Mouse (Mus musculus) lung, postnatal 0 days (tissue): ENCODE results near the gene Nsf.

Experiments used
- CTCF ChIP-seq: IDR thresholded peaks from 2 replicates; pipeline ENCODE4 v1.5.1; 2016; ENCODE audit warnings: antibody characterized with exemption, mild to moderate bottlenecking
- EP300 ChIP-seq: IDR thresholded peaks from 2 replicates; pipeline ENCODE4 v1.6.1; 2016; ENCODE audit warnings: antibody characterized with exemption, mild to moderate bottlenecking, control low read depth

GRCm38 (mm10) chr11:103831766-103832165, 122.1 kb downstream of the Nsf start:
- no peak for TF ChIP-seq CTCF
- no peak for TF ChIP-seq EP300
